Mouse (Mus musculus): ENCODE measurements at regions not wholly inside any gene's neighbourhood (a gene's known extent, or its start where the extent isn't known, plus 50 kb on each side); places are given as distances from the start of the nearest gene placed in this dataset.

DNA sequence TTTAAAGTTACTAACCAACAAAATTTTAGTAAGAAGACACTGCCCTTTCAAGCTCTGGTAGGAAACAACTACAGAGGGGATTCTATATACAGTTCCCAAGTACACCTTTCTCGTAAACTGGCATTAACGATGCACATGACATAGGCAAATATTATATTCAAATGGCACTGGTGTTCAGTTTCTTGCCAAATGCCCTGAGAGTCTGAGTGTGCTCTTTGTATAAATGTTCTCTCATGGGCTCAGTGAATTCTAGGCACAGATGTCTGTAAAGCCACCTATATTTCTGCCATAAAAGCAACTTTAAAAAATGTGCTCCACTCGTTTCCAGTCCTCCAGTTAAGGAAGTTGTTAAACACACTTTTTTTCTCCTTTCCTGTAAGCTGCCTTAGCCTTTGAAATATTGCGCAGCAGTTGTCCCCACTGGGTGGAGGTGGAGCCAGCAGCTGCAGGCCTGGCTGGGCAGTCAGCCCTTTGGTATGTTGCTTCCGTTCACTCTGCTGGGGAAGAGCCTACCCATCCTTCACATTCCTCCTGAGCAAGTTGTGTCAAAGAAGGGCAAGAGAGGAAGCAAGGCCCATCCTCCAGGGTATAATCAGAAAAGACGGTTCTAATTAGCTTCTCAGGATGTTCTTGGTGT is 347.4 kb upstream of the Actbl2 start:
- ATAC-seq (ENCODE audit: extremely low read depth, insufficient number of reproducible peaks, low FRiP score, poor library complexity, severe bottlenecking) (no peak), DNase-seq (ENCODE audit: low spot score) (no peak)
- peaks cover 8% of the 10 kb centered on the region for H3K9me3 ChIP-seq (replicated peaks)
- no peaks in the 10 kb centered on the region for H3K4me1 ChIP-seq (ENCODE audit: insufficient read depth, low read depth, low read length)
- no peak overlapping the region for H3K4me3 ChIP-seq (ENCODE audit: low read depth, low read length)
- no peaks in the 10 kb centered on the region for H3K27me3 ChIP-seq (ENCODE audit: insufficient read depth, low read length)
- H3K36me3 ChIP-seq (replicated peaks) = no peaks in the 10 kb centered on the region
- TF ChIP-seq TAL1 (conservative IDR thresholded peaks at IDR 0.05; ENCODE audit: low read depth, low read length) (no peak), GATA1 (IDR thresholded peaks at IDR 0.05; ENCODE audit: borderline replicate concordance, low read length) (no peak), POLR2AphosphoS5 (IDR thresholded peaks at IDR 0.05; ENCODE audit: insufficient replicate concordance, low read depth, low read length) (no peak), GATA2 (IDR thresholded peaks at IDR 0.05; ENCODE audit: borderline replicate concordance, low read depth, low read length) (no peak), CTCF (IDR thresholded peaks at IDR 0.05; ENCODE audit: low read depth, low read length) (no peak)

GRCm38 (mm10) chr13:110911866-110912265 is 342.9 kb upstream of the Actbl2 start:
- ATAC-seq (ENCODE audit: extremely low read depth, insufficient number of reproducible peaks, low FRiP score, poor library complexity, severe bottlenecking) (no peak), DNase-seq (ENCODE audit: low spot score) (no peak)
- peaks cover 6% of the 10 kb centered on the region for H3K9me3 ChIP-seq (replicated peaks)
- no peaks in the 10 kb centered on the region for H3K4me1 ChIP-seq (ENCODE audit: insufficient read depth, low read depth, low read length)
- no peaks in the 10 kb centered on the region for H3K27me3 ChIP-seq (ENCODE audit: insufficient read depth, low read length)
- H3K36me3 ChIP-seq (replicated peaks) = no peaks in the 10 kb centered on the region
- no peak overlapping the region for H3K4me3 ChIP-seq (ENCODE audit: low read depth, low read length)
- TF ChIP-seq GATA2 (IDR thresholded peaks at IDR 0.05; ENCODE audit: borderline replicate concordance, low read depth, low read length) = no peak
- no peak for TF ChIP-seq CTCF (IDR thresholded peaks at IDR 0.05; ENCODE audit: low read depth, low read length)
- TF ChIP-seq POLR2AphosphoS5 (IDR thresholded peaks at IDR 0.05; ENCODE audit: insufficient replicate concordance, low read depth, low read length) = no peak
- no peak for TF ChIP-seq TAL1 (conservative IDR thresholded peaks at IDR 0.05; ENCODE audit: low read depth, low read length)
- no peak for TF ChIP-seq GATA1 (IDR thresholded peaks at IDR 0.05; ENCODE audit: borderline replicate concordance, low read length)

- no peaks in the 10 kb centered on the region for H3K4me1 ChIP-seq (ENCODE audit: insufficient read depth, low read depth, low read length)
- DNase-seq (ENCODE audit: low spot score) (no peak), ATAC-seq (ENCODE audit: extremely low read depth, insufficient number of reproducible peaks, low FRiP score, poor library complexity, severe bottlenecking) (no peak)
- no peak overlapping the region for H3K4me3 ChIP-seq (ENCODE audit: low read depth, low read length)
- H3K27me3 ChIP-seq (ENCODE audit: insufficient read depth, low read length) = no peaks in the 10 kb centered on the region
- H3K9me3 ChIP-seq (replicated peaks) = peaks cover 3% of the 10 kb centered on the region; the same call in 1 of the 2 replicates
- no peaks in the 10 kb centered on the region for H3K36me3 ChIP-seq (replicated peaks)
- no peak for TF ChIP-seq GATA1 (IDR thresholded peaks at IDR 0.05; ENCODE audit: borderline replicate concordance, low read length)
- no peak for TF ChIP-seq GATA2 (IDR thresholded peaks at IDR 0.05; ENCODE audit: borderline replicate concordance, low read depth, low read length)
Measured at GRCm38 (mm10) chr13:110913177-110913576, 341.6 kb upstream of the Actbl2 start.

DNA sequence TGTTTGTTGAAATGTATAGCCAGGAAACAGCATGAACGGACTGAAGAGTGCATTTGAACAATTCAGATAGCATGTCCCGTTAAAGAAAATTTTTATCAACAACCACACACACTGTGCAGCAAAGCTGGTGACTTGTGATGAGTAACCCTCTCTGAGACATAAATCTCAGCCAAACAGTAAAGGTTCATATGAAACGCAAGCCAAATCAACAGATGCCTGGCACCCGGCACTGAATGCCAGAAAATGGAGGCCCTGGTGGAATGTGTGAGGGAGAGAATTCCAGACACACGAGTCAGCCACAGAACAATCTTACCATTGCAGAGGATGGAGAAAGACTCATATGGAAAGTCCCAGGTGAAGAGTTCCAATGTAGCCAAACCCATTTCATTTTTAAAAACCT is 341.1 kb upstream of the Actbl2 start:
- no peak for TF ChIP-seq GATA2 (IDR thresholded peaks at IDR 0.05; ENCODE audit: borderline replicate concordance, low read depth, low read length)
- no peak for TF ChIP-seq GATA1 (IDR thresholded peaks at IDR 0.05; ENCODE audit: borderline replicate concordance, low read length)
- TF ChIP-seq TAL1 (conservative IDR thresholded peaks at IDR 0.05; ENCODE audit: low read depth, low read length) = no peak
- no peak for TF ChIP-seq POLR2AphosphoS5 (IDR thresholded peaks at IDR 0.05; ENCODE audit: insufficient replicate concordance, low read depth, low read length)
- no peak for TF ChIP-seq CTCF (IDR thresholded peaks at IDR 0.05; ENCODE audit: low read depth, low read length)
- peaks cover 2% of the 10 kb centered on the region; the same call in 1 of the 2 replicates for H3K9me3 ChIP-seq (replicated peaks)
- ATAC-seq (ENCODE audit: extremely low read depth, insufficient number of reproducible peaks, low FRiP score, poor library complexity, severe bottlenecking) = no peak
- no peaks in the 10 kb centered on the region for H3K4me1 ChIP-seq (ENCODE audit: insufficient read depth, low read depth, low read length)
- no peak for DNase-seq (ENCODE audit: low spot score)
- H3K4me3 ChIP-seq (ENCODE audit: low read depth, low read length) = no peak overlapping the region
- H3K36me3 ChIP-seq (replicated peaks) = no peaks in the 10 kb centered on the region
- no peaks in the 10 kb centered on the region for H3K27me3 ChIP-seq (ENCODE audit: insufficient read depth, low read length)

DNA sequence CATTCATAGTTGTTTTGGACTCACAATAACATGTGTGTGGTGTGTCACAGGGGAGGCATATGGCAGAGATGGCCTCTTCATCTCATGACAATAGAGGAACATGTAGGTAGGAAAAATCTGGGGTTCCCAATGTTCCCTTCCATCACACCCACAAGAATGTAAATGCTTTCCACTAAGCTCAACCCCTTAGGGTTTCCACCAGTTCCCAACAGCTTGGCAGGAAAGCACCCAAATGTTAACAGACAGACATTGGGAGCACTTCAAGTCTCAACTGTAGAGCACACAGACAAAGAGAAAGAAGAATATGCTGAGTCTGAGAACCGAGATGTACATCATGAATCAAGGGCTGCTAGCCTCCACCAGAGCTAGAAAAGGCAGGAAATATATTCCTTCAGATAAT is 339.7 kb upstream of the Actbl2 start:
- ATAC-seq (ENCODE audit: extremely low read depth, insufficient number of reproducible peaks, low FRiP score, poor library complexity, severe bottlenecking) (no peak), DNase-seq (ENCODE audit: low spot score) (no peak)
- Histone ChIP-seq H3K9me3 (replicated peaks) (no peaks in the 10 kb centered on the region), H3K36me3 (replicated peaks) (no peaks in the 10 kb centered on the region), H3K4me1 (ENCODE audit: insufficient read depth, low read depth, low read length) (no peaks in the 10 kb centered on the region), H3K4me3 (ENCODE audit: low read depth, low read length) (no peak overlapping the region), H3K27me3 (ENCODE audit: insufficient read depth, low read length) (no peaks in the 10 kb centered on the region)
- no peak for TF ChIP-seq GATA2 (IDR thresholded peaks at IDR 0.05; ENCODE audit: borderline replicate concordance, low read depth, low read length)
- no peak for TF ChIP-seq POLR2AphosphoS5 (IDR thresholded peaks at IDR 0.05; ENCODE audit: insufficient replicate concordance, low read depth, low read length)
- no peak for TF ChIP-seq TAL1 (conservative IDR thresholded peaks at IDR 0.05; ENCODE audit: low read depth, low read length)
- no peak for TF ChIP-seq CTCF (IDR thresholded peaks at IDR 0.05; ENCODE audit: low read depth, low read length)
- no peak for TF ChIP-seq GATA1 (IDR thresholded peaks at IDR 0.05; ENCODE audit: borderline replicate concordance, low read length)

- no peaks in the 10 kb centered on the region for H3K36me3 ChIP-seq (replicated peaks)
- TF ChIP-seq POLR2AphosphoS5 (IDR thresholded peaks at IDR 0.05; ENCODE audit: insufficient replicate concordance, low read depth, low read length) (no peak), CTCF (IDR thresholded peaks at IDR 0.05; ENCODE audit: low read depth, low read length) (no peak), TAL1 (conservative IDR thresholded peaks at IDR 0.05; ENCODE audit: low read depth, low read length) (no peak), GATA2 (IDR thresholded peaks at IDR 0.05; ENCODE audit: borderline replicate concordance, low read depth, low read length) (no peak), GATA1 (IDR thresholded peaks at IDR 0.05; ENCODE audit: borderline replicate concordance, low read length) (no peak)
- no peaks in the 10 kb centered on the region for H3K27me3 ChIP-seq (ENCODE audit: insufficient read depth, low read length)
- ATAC-seq (ENCODE audit: extremely low read depth, insufficient number of reproducible peaks, low FRiP score, poor library complexity, severe bottlenecking) (no peak), DNase-seq (ENCODE audit: low spot score) (no peak)
- H3K9me3 ChIP-seq (replicated peaks) = no peaks in the 10 kb centered on the region
- H3K4me3 ChIP-seq (ENCODE audit: low read depth, low read length) = no peak overlapping the region
- no peaks in the 10 kb centered on the region for H3K4me1 ChIP-seq (ENCODE audit: insufficient read depth, low read depth, low read length)
Measured at GRCm38 (mm10) chr13:110923936-110924335, 330.9 kb upstream of the Actbl2 start.

Measured in G1E (cell line).